Mouse (Mus musculus) 416B (cell line): ENCODE results near the gene Cers6.

Source experiments
- DNase-seq: peaks from one replicate; pipeline ENCODE4 v3.0.0; 2011; ENCODE audit warnings: low read depth

Gene Cers6

GRCm38 (mm10) chr2:69119718-69120117 is 258.5 kb downstream of the Cers6 start:
- DNase-seq: no peak

GRCm38 (mm10) chr2:69121681-69122080 is 260.4 kb downstream of the Cers6 start:
- peak; percentile 17 for DNase-seq

- DNase-seq: no peak
Observed at GRCm38 (mm10) chr2:69125425-69125824, 264.2 kb downstream of the Cers6 start.

GRCm38 (mm10) chr2:69128321-69128720 is 267.1 kb downstream of the Cers6 start:
- DNase-seq: no peak

- DNase-seq: peak; percentile 52
Observed at GRCm38 (mm10) chr2:69128921-69129395, 267.7 kb downstream of the Cers6 start.

- DNase-seq: no peak
Observed at GRCm38 (mm10) chr2:69129425-69130210, 268.4 kb downstream of the Cers6 start.

GRCm38 (mm10) chr2:69132046-69132445 is 270.8 kb downstream of the Cers6 start:
- DNase-seq: no peak

GRCm38 (mm10) chr2:69132488-69133040 is 271.3 kb downstream of the Cers6 start:
- DNase-seq: no peak

GRCm38 (mm10) chr2:69134186-69134585 is 272.9 kb downstream of the Cers6 start:
- DNase-seq: no peak

GRCm38 (mm10) chr2:69134937-69135336 is 273.7 kb downstream of the Cers6 start:
- no peak for DNase-seq

- DNase-seq: no peak
Observed at GRCm38 (mm10) chr2:69135661-69136576, 274.7 kb downstream of the Cers6 start, which contains the start of gene Nostrin. Nostrin (plus strand) TSS chr2:69135800.

GRCm38 (mm10) chr2:69137406-69138084 is 276.3 kb downstream of the Cers6 start:
- no peak for DNase-seq

- no peak for DNase-seq
Observed at GRCm38 (mm10) chr2:69138759-69139158, 277.5 kb downstream of the Cers6 start.

- no peak for DNase-seq
Observed at GRCm38 (mm10) chr2:69140215-69140614, 279.0 kb downstream of the Cers6 start.

GRCm38 (mm10) chr2:69140816-69141215 is 279.6 kb downstream of the Cers6 start:
- DNase-seq: no peak

GRCm38 (mm10) chr2:69148691-69149090 is 287.4 kb downstream of the Cers6 start:
- no peak for DNase-seq

GRCm38 (mm10) chr2:69149154-69149553 is 287.9 kb downstream of the Cers6 start:
- DNase-seq: peak; percentile 33

- DNase-seq: no peak
Observed at GRCm38 (mm10) chr2:69150841-69151240, 289.6 kb downstream of the Cers6 start.

- DNase-seq: no peak
Observed at GRCm38 (mm10) chr2:69155861-69156260, 294.6 kb downstream of the Cers6 start.

GRCm38 (mm10) chr2:69156283-69156682 is 295.0 kb downstream of the Cers6 start:
- no peak for DNase-seq

- no peak for DNase-seq
Observed at GRCm38 (mm10) chr2:69158907-69159306, 297.7 kb downstream of the Cers6 start.
